Mouse (Mus musculus) liver, embryonic 16.5 days (tissue): ENCODE data around the gene Tnnc1. TPM values are rescaled to one million over a fixed set of nuclear protein-coding genes. Genes with fewer than 3 reads are reported as not detected.

Experiments used
- ATAC-seq: fragments of 200-750 bp; cut with Nextera tagmentation; 2 replicates; pipeline ENCODE4 v1.8.0; 2017; ENCODE audit warnings: low read depth, mild to moderate bottlenecking, moderate number of reproducible peaks, moderate library complexity
- H3K27ac ChIP-seq: fragments of 300-500 bp; sonication (generic); 2 replicates; pipeline ENCODE4 v1.5.1; 2014; ENCODE audit warnings: mild to moderate bottlenecking, low read length
- H3K27me3 ChIP-seq: fragments of 300-500 bp; sonication (generic); 2 replicates; pipeline ENCODE4 v1.6.1; 2014; ENCODE audit warnings: low read depth, low read length, mixed read lengths; ENCODE audit not compliant: control insufficient read depth, insufficient read depth
- H3K36me3 ChIP-seq: fragments of 300-500 bp; sonication (generic); 2 replicates; pipeline ENCODE4 v1.6.1; 2014; ENCODE audit warnings: mild to moderate bottlenecking; ENCODE audit not compliant: control insufficient read depth, insufficient read depth
- H3K4me1 ChIP-seq: fragments of 300-500 bp; sonication (generic); 2 replicates; pipeline ENCODE4 v1.6.1; 2014; ENCODE audit warnings: low read depth, low read length, mixed read lengths; ENCODE audit not compliant: control insufficient read depth
- H3K4me2 ChIP-seq: fragments of 300-500 bp; sonication (generic); 2 replicates; pipeline ENCODE4 v1.6.1; 2014; ENCODE audit warnings: low read depth, low read length, mixed read lengths
- H3K4me3 ChIP-seq: fragments of 300-500 bp; sonication (generic); 2 replicates; pipeline ENCODE4 v1.5.1; 2014; ENCODE audit warnings: low read depth, mild to moderate bottlenecking, low read length
- H3K9ac ChIP-seq: fragments of 300-500 bp; sonication (generic); 2 replicates; pipeline ENCODE4 v1.6.1; 2014; ENCODE audit warnings: low read depth, low read length
- H3K9me3 ChIP-seq: fragments of 300-500 bp; sonication (generic); replicated peaks from 2 replicates; pipeline ENCODE4 v1.6.1; 2016; ENCODE audit warnings: low read length; ENCODE audit not compliant: control insufficient read depth
- WGBS: fragments of 180-500 bp; shearing (Covaris S2); extraction: QIAGEN DNeasy Blood & Tissue Kit; methylation state at CpG from one replicate; pipeline ENCODE4 v1.1.7; 2014; ENCODE audit not compliant: insufficient replicate concordance; 5-methylcytosine and 5-hydroxymethylcytosine counted together
- polyA plus RNA-seq: library from polyadenylated mRNA; unstranded; fragments of >200 nt; fragmentation: Nextera tagmentation; extraction: Ambion mirVana; gene quantifications from 2 replicates; pipeline ENCODE4 v1.2.1, GENCODE M21; 2015

The Tnnc1 gene
- polyA plus RNA-seq, 1 experiment from 2014 or later = 93.1 TPM

DNA sequence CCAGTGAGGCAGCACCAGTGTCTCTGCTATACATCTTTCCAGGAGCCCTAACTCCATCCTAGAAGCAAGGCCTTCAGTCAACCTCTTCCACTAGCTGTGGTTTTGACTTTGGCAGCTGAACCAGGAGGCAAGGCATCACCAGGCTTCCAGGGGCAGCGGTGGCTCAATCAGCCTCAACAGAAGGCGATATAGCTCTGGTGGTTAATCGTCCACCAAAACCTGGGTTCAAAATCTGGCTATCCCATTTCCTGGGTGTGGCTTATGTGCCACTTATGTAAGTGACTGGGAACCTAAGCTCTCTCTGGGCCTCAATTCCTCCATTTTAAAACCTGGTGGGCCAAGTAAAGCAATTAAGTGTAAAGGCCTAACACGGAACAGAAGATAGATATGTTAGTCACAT lies 3.3 kb upstream of the Tnnc1 start:
- peaks cover 22% of the 10 kb centered on the region for H3K4me1 ChIP-seq
- H3K4me3 ChIP-seq = peak overlapping the region; percentile 85
- WGBS = 34% methylated on average over 4 of the region's 4 CpGs
- no peak for ATAC-seq
- H3K36me3 ChIP-seq = peaks cover 15% of the 10 kb centered on the region
- H3K27ac ChIP-seq = peak overlapping the region; percentile 85
- peak overlapping the region; percentile 90 for H3K4me2 ChIP-seq
- H3K27me3 ChIP-seq = no peaks in the 10 kb centered on the region
- H3K9ac ChIP-seq = peak overlapping the region; percentile 84
- H3K9me3 ChIP-seq = no peaks in the 10 kb centered on the region

DNA sequence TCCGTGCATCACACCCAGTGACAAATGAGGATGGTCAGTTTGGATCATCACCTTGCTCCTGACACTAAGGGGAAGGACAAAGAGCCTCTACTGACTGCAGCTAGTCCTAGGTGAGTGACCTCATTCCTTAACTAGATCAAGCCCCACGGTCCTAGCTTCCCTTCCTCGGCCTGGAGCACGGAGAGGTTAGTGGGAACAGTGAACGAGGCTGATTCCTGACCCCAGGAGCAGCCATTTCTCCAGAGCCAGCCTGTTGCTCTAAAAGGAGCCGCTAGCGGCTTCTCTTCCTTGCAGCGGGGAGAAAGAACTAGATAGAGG lies 2.9 kb upstream of the Tnnc1 start:
- 14% methylated on average over 8 of the region's 8 CpGs for WGBS
- peak overlapping the region; percentile 85 for H3K27ac ChIP-seq
- H3K9me3 ChIP-seq = no peaks in the 10 kb centered on the region
- H3K36me3 ChIP-seq = peaks cover 15% of the 10 kb centered on the region
- no peaks in the 10 kb centered on the region for H3K27me3 ChIP-seq
- ATAC-seq = no peak
- H3K4me1 ChIP-seq = peaks cover 22% of the 10 kb centered on the region
- peak overlapping the region; percentile 84 for H3K9ac ChIP-seq
- peak overlapping the region; percentile 85 for H3K4me3 ChIP-seq
- peak overlapping the region; percentile 90 for H3K4me2 ChIP-seq

DNA sequence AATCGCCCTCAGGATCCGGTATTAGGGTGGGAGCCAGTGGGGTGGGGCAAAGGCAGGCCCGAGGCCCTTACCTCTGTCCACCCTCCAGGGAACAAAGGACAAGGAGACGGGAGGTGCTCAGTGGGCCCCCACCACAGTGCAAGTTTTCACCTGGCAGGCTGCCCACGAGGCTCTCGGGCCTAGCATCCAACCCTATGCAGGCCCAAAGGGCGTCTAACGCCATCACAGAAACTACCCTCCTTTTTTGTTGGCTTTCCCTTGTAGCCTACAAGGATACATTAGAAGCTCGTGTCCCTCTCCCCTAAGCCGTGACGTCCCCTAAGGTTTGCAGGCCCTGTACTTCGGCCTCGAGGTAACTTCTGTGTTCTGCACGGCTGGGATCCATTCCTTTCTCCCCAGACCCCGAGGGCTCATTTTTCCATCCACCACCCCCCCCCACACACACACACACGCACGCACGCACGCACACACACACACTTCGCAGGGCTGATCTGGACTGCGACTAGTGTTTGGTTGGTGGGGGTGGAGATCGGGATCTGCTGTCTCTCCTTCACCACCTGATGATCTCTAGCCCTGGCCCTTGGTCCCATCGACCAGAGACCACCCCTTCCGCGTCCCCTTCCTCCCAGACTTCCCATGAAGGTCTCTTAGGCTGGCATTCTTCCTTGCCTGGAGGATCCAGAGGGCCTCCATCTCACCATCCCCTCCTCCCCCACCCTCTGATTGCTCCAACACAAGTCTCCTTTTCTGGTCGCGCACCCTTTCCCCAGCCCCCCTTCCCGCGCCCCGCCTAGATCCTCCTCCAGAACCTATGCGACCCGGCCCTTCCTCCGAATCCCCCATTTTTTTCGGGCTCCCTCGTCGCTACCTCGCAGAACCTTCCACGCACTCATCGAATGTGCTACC lies 2.3 kb upstream of the Tnnc1 start:
- Histone ChIP-seq H3K4me1 (peaks cover 22% of the 10 kb centered on the region), H3K9me3 (no peaks in the 10 kb centered on the region), H3K36me3 (peaks cover 15% of the 10 kb centered on the region), H3K9ac (peak overlapping the region; percentile 84), H3K27me3 (no peaks in the 10 kb centered on the region), H3K4me2 (peak overlapping the region; percentile 90), H3K4me3 (peak overlapping the region; percentile 85), H3K27ac (peak overlapping the region; percentile 85)
- WGBS = under 1% methylated on average over 39 of the region's 39 CpGs
- peak; percentile 7; the same call in 1 of the 2 replicates for ATAC-seq

DNA sequence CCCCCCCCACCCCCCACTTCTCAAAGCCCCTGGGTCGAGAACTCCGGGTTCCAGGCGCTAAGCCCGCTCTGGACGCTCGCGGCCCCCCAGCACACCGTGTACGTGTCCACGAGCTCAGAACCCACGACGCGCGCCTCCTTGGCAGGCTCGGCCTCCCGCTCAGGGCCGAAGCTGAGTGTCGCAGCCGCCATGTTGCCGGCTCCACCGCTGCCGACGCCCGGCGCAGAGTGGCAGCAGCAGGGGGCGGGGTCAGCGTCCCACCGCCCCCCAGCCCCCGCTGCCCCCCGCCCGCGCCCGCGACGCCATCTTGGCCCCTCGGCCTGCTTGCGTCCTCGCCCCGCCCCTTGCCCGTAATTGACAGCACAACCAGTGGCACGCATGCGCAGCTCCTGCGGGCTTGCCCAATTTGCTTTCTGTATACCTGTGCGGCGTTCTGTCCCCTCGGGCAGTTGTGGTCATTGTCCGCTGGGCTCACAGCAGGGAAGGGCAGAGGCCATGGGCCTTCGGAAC lies 1.6 kb upstream of the Tnnc1 start:
- WGBS = 1% methylated on average over 39 of the region's 48 CpGs
- Histone ChIP-seq H3K9me3 (no peaks in the 10 kb centered on the region), H3K27ac (peak overlapping the region; percentile 85), H3K36me3 (peaks cover 11% of the 10 kb centered on the region), H3K4me2 (peak overlapping the region; percentile 90), H3K4me1 (peaks cover 22% of the 10 kb centered on the region), H3K27me3 (no peaks in the 10 kb centered on the region), H3K9ac (peak overlapping the region; percentile 84), H3K4me3 (peak overlapping the region; percentile 85)
- ATAC-seq = peak; percentile 77

DNA sequence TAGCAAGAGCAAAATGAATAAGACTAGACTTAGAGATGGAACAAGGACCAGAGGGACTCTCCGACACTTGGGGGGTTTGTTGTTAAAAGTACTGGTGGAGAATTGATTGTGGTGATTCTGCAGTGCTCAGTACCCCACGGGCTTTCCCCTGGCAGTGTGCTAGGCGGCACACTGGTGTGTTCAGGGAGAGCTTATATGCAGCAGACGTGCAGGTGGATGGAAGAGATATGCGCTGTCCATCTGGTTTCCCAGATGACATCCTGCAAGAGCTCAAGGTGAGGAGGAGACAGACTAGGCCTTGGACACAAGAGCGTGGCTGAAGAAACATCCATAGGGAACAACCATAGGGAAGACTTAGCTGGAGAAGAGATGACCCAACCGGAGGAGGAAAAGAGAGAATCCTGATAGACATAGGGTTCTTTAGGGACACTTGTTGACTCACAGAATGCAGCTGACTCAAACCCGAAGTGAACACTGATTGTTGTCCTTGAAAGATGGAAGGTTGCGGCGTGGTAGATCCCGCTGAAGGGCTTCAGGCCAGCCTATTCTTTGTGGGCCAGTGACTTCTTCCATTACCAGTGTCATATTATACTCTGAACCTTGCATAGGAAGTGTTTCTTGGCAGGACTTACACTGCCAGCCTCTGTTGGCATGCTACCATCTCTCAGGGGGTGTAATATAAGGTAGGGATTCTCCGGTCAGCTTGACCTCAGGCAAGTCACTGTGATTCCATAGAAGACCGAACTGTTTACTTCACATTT lies 862 bp upstream of the Tnnc1 start:
- H3K36me3 ChIP-seq = peaks cover 5% of the 10 kb centered on the region; the same call in 1 of the 2 replicates
- H3K4me2 ChIP-seq = peak overlapping the region; percentile 90
- peak; percentile 63 for ATAC-seq
- no peaks in the 10 kb centered on the region for H3K27me3 ChIP-seq
- H3K4me1 ChIP-seq = peaks cover 22% of the 10 kb centered on the region
- H3K27ac ChIP-seq = peak overlapping the region; percentile 83
- H3K9ac ChIP-seq = peak overlapping the region; percentile 84
- peak overlapping the region; percentile 85 for H3K4me3 ChIP-seq
- WGBS = 61% methylated on average over 13 of the region's 13 CpGs
- no peaks in the 10 kb centered on the region for H3K9me3 ChIP-seq

DNA sequence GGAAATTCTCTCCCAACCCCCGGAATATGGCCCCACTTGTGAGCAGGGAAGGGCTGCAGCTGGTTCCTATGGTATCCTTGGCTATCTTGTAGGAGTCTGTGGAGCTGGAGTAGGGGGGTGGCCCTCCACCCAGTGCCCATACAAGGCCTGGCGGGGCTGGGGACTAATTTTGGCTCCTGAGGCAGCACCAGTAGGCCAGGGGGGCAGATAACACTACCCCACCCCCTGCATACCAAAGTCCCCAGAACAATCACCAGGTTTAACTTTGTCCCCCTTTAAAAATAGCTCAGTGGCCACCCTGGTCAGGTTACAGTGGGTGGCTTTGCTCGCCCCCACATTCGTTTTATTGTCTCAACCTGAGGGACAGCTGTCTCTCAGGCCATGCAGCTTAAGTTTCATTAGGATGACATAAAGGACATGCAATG lies 1.0 kb downstream of the Tnnc1 start:
- Histone ChIP-seq H3K9ac (no peak overlapping the region), H3K27ac (no peak overlapping the region), H3K9me3 (no peaks in the 10 kb centered on the region), H3K4me3 (0 out of 2 replicates have a peak overlapping the region, but pooled peaks have one; percentile 3), H3K4me1 (peaks cover 28% of the 10 kb centered on the region), H3K4me2 (peak overlapping the region; percentile 18; the same call in 1 of the 2 replicates), H3K36me3 (no peaks in the 10 kb centered on the region), H3K27me3 (no peaks in the 10 kb centered on the region)
- no peak for ATAC-seq
- 53% methylated on average over 4 of the region's 4 CpGs for WGBS

DNA sequence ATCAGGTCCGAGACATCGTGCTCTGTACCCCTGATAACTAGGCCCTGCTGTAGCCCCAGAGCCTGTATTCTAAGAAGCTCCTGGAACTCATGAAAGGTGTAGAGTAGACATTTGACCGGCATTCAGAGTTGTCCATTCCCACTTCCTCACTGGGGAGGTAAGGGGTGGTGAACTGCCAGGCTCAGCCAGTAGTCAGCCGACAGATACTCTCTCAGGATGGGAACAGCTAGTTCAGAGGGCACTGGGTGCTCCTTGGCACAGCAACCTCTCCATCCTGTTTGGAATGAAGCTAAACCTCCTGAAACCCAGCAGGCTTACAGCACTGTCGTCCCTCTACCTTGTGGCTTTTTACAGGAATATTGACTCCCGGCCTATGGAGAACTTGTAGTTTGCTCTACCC lies 3.7 kb downstream of the Tnnc1 start:
- no peak for ATAC-seq
- Histone ChIP-seq H3K27me3 (no peaks in the 10 kb centered on the region), H3K4me1 (peaks cover 19% of the 10 kb centered on the region), H3K27ac (no peak overlapping the region), H3K9me3 (no peaks in the 10 kb centered on the region), H3K4me3 (no peak overlapping the region), H3K36me3 (no peaks in the 10 kb centered on the region), H3K9ac (no peak overlapping the region), H3K4me2 (no peak overlapping the region)
- 71% methylated on average over 6 of the region's 6 CpGs for WGBS

DNA sequence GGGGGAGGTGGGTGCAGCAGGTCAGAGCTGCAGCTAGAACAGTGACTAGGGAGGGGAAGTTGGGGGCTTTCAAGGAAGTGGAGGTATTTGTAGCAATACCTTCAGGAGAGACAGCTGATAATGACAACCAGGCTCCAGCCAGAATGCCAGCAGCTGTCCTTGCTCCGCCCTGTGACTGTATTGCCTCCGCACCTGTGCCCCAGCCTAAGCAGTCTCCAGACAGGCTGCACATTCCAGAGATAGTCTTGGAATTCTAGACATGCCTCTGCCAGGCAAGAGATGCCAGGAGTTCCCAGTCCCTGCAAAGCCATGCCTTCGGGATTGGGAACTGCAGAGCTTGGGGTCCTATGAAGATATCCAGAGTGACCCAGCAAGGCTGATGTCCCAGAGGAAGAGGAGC lies 4.4 kb downstream of the Tnnc1 start:
- Histone ChIP-seq H3K9ac (no peak overlapping the region), H3K27me3 (no peaks in the 10 kb centered on the region), H3K27ac (no peak overlapping the region), H3K4me1 (peaks cover 15% of the 10 kb centered on the region), H3K4me2 (no peak overlapping the region), H3K9me3 (no peaks in the 10 kb centered on the region), H3K4me3 (no peak overlapping the region), H3K36me3 (no peaks in the 10 kb centered on the region)
- no peak for ATAC-seq
- 63% methylated on average over 3 of the region's 3 CpGs for WGBS
